Mouse (Mus musculus): Measurements from ENCODE around the gene Tmcc2.

Tmcc2 gene

GRCm38 (mm10) chr1:132390691-132391579, at the start of gene Tmcc2:
TSS of gene Tmcc2 (minus strand) at chr1:132391281.
- DNase-seq (ENCODE audit: low spot score in 2 of 2) = no peak

GRCm38 (mm10) chr1:132437389-132437788, 46.3 kb upstream of the Tmcc2 start:
- no peak for DNase-seq (ENCODE audit: low spot score in 2 of 2)

- no peak for DNase-seq (ENCODE audit: low spot score in 2 of 2)
These were observed 45.9 kb upstream of the Tmcc2 start for GRCm38 (mm10) chr1:132436960-132437359.

GRCm38 (mm10) chr1:132436320-132436958, 45.4 kb upstream of the Tmcc2 start:
- DNase-seq (ENCODE audit: low spot score in 2 of 2) = no peak

- no peak for DNase-seq (ENCODE audit: low spot score in 2 of 2)
These were observed 43.0 kb upstream of the Tmcc2 start for GRCm38 (mm10) chr1:132434032-132434431.

GRCm38 (mm10) chr1:132433349-132433748, 42.3 kb upstream of the Tmcc2 start:
- DNase-seq (ENCODE audit: low spot score in 2 of 2) = no peak

GRCm38 (mm10) chr1:132431716-132432115, 40.6 kb upstream of the Tmcc2 start:
- DNase-seq (ENCODE audit: low spot score in 2 of 2) = peak in 1 of 2 experiments; percentile 37

- no peak for DNase-seq (ENCODE audit: low spot score in 2 of 2)
These were observed 39.7 kb upstream of the Tmcc2 start for GRCm38 (mm10) chr1:132430818-132431217.

- DNase-seq (ENCODE audit: low spot score in 2 of 2) = no peak
These were observed 34.5 kb upstream of the Tmcc2 start for GRCm38 (mm10) chr1:132425600-132425999.

GRCm38 (mm10) chr1:132422912-132423696, 32.0 kb upstream of the Tmcc2 start:
- DNase-seq (ENCODE audit: low spot score in 2 of 2) = no peak

- no peak for DNase-seq (ENCODE audit: low spot score in 2 of 2)
These were observed 29.6 kb upstream of the Tmcc2 start for GRCm38 (mm10) chr1:132420662-132421061.

- DNase-seq (ENCODE audit: low spot score in 2 of 2) = no peak
These were observed 29.1 kb upstream of the Tmcc2 start for GRCm38 (mm10) chr1:132420206-132420605.

GRCm38 (mm10) chr1:132417319-132418251, 26.5 kb upstream of the Tmcc2 start, which contains the start of gene Dstyk:
TSS of gene Dstyk (plus strand) at chr1:132417555.
- peak; percentile 87 to 89 for DNase-seq (ENCODE audit: low spot score in 2 of 2)

GRCm38 (mm10) chr1:132416943-132417290, 25.8 kb upstream of the Tmcc2 start:
- no peak for DNase-seq (ENCODE audit: low spot score in 2 of 2)

GRCm38 (mm10) chr1:132416244-132416942, 25.3 kb upstream of the Tmcc2 start:
- DNase-seq (ENCODE audit: low spot score in 2 of 2) = no peak

GRCm38 (mm10) chr1:132410657-132411056, 19.6 kb upstream of the Tmcc2 start:
- DNase-seq (ENCODE audit: low spot score in 2 of 2) = no peak

- no peak for DNase-seq (ENCODE audit: low spot score in 2 of 2)
These were observed 10.8 kb upstream of the Tmcc2 start for GRCm38 (mm10) chr1:132401843-132402242.

- no peak for DNase-seq (ENCODE audit: low spot score in 2 of 2)
These were observed 9.5 kb upstream of the Tmcc2 start for GRCm38 (mm10) chr1:132400538-132400937.

- DNase-seq (ENCODE audit: low spot score in 2 of 2) = no peak
These were observed 5.6 kb upstream of the Tmcc2 start for GRCm38 (mm10) chr1:132396705-132397104.

GRCm38 (mm10) chr1:132392872-132393271, 1.8 kb upstream of the Tmcc2 start:
- DNase-seq (ENCODE audit: low spot score in 2 of 2) = no peak

Data from right cerebral cortex, postnatal 36 days (tissue).